Comparison of ENCODE assay signal across 7 mouse cellular contexts in genomic region chr3:130708967-130709924, GRCm38 (mm10). TPM values are rescaled to one million over a fixed set of nuclear protein-coding genes. Genes with fewer than 3 reads are reported as not detected.
DNase-seq lines count a peak whose midpoint lies in the region; ATAC-seq lines count a peak whose summit lies in the region.

TSS of gene Ostc (minus strand) at chr3:130709444.

- WGBS in embryonic facial prominence, embryonic 11.5 days = under 1% methylated on average over 45 of the region's 45 CpGs
- under 1% methylated on average over 45 of the region's 45 CpGs for WGBS in limb, embryonic 10.5 days
- under 1% methylated on average over 45 of the region's 45 CpGs for WGBS in midbrain, embryonic 13.5 days

- no peaks in the 10 kb centered on the region for H3K9me3 ChIP-seq in embryonic facial prominence, embryonic 11.5 days (replicated peaks; ENCODE audit: control insufficient read depth, low read length)
- H3K9me3 ChIP-seq in limb, embryonic 10.5 days (replicated peaks) = no peaks in the 10 kb centered on the region
- H3K9me3 ChIP-seq in midbrain, embryonic 13.5 days = no peaks in the 10 kb centered on the region

- H3K36me3 ChIP-seq in embryonic facial prominence, embryonic 11.5 days (replicated peaks; ENCODE audit: control insufficient read depth, insufficient read depth, low read depth, low read length) = no peaks in the 10 kb centered on the region
- peaks cover 19% of the 10 kb centered on the region for H3K36me3 ChIP-seq in limb, embryonic 10.5 days
- no peaks in the 10 kb centered on the region for H3K36me3 ChIP-seq in midbrain, embryonic 13.5 days

- H3K27me3 ChIP-seq in embryonic facial prominence, embryonic 11.5 days (ENCODE audit: control insufficient read depth, insufficient read depth, low read length) = no peaks in the 10 kb centered on the region
- no peaks in the 10 kb centered on the region for H3K27me3 ChIP-seq in limb, embryonic 10.5 days (ENCODE audit: low read depth, poor library complexity, severe bottlenecking)
- no peaks in the 10 kb centered on the region for H3K27me3 ChIP-seq in midbrain, embryonic 13.5 days

- peak within 1 kb of the TSS; percentile 74 for H3K9ac ChIP-seq in embryonic facial prominence, embryonic 11.5 days (replicated peaks; ENCODE audit: low read length)
- peak within 1 kb of the TSS; percentile 84 for H3K9ac ChIP-seq in midbrain, embryonic 13.5 days (replicated peaks)

- DNase-seq in adrenal gland, postnatal 14 days = peak; percentile 97
- peak; percentile 99 for DNase-seq in embryonic facial prominence, embryonic 11.5 days (ENCODE audit: low spot score)
- peak; percentile 97 for DNase-seq in kidney, adult 11 months
- DNase-seq in limb, embryonic 10.5 days (ENCODE audit: low spot score) = peak; percentile 94
- peak; percentile 91 for DNase-seq in spleen, adult 12 weeks (ENCODE audit: low spot score)

- peak within 1 kb of the TSS; percentile 76 for H3K4me3 ChIP-seq in embryonic facial prominence, embryonic 11.5 days (ENCODE audit: low read depth, low read length)
- H3K4me3 ChIP-seq in limb, embryonic 10.5 days = peak within 1 kb of the TSS; percentile 92
- H3K4me3 ChIP-seq in midbrain, embryonic 13.5 days (replicated peaks) = peak within 1 kb of the TSS; percentile 72

- H3K4me1 ChIP-seq in embryonic facial prominence, embryonic 11.5 days (ENCODE audit: control insufficient read depth, insufficient read depth, low read length) = no peaks in the 10 kb centered on the region
- peaks cover 15% of the 10 kb centered on the region for H3K4me1 ChIP-seq in limb, embryonic 10.5 days
- H3K4me1 ChIP-seq in midbrain, embryonic 13.5 days (replicated peaks) = peaks cover 24% of the 10 kb centered on the region

- peak within 1 kb of the TSS; percentile 57 for H3K27ac ChIP-seq in embryonic facial prominence, embryonic 11.5 days (replicated peaks; ENCODE audit: low read depth, low read length)
- peak within 1 kb of the TSS; percentile 96 for H3K27ac ChIP-seq in limb, embryonic 10.5 days
- peak within 1 kb of the TSS; percentile 85 for H3K27ac ChIP-seq in midbrain, embryonic 13.5 days

- H3K4me2 ChIP-seq in embryonic facial prominence, embryonic 11.5 days (ENCODE audit: low read depth, low read length) = peak within 1 kb of the TSS; percentile 70
- H3K4me2 ChIP-seq in midbrain, embryonic 13.5 days (replicated peaks) = peak within 1 kb of the TSS; percentile 77

- peak; percentile 98 for ATAC-seq in embryonic facial prominence, embryonic 11.5 days (replicated peaks; ENCODE audit: insufficient number of reproducible peaks, low FRiP score, low TSS enrichment, low read depth)
- peak; percentile 92 for ATAC-seq in granulocyte monocyte progenitor cell, adult 5-6 weeks (replicated peaks; ENCODE audit: poor library complexity, severe bottlenecking)
- peak; percentile 97 for ATAC-seq in midbrain, embryonic 13.5 days

RNA-seq across cellular contexts. Expression of gene Ostc, which starts in this region (rescaled TPM):
- 94.0 and 97.0 TPM in 2 replicates for total RNA-seq in adrenal gland, postnatal 14 days (2021)
- polyA plus RNA-seq in embryonic facial prominence, embryonic 11.5 days (2014; fragmentation: Nextera tagmentation; extraction: Ambion mirVana) = 385 and 403 TPM in 2 replicates
- total RNA-seq in granulocyte monocyte progenitor cell, adult 5-6 weeks (2014; fragmentation: Nextera tagmentation) = 261 and 276 TPM in 2 replicates
- 302 and 356 TPM in 2 replicates for total RNA-seq in granulocyte monocyte progenitor cell, adult 5-6 weeks (2017)
- 358 and 371 TPM in 2 replicates for polyA plus RNA-seq in limb, embryonic 10.5 days (2016; fragmentation: Nextera tagmentation; extraction: Ambion mirVana)
- polyA plus RNA-seq in midbrain, embryonic 13.5 days (2015; fragmentation: Nextera tagmentation; extraction: Ambion mirVana) = 242 and 243 TPM in 2 replicates

Comparison
In these comparisons a context has a peak if more than half of its experiments do, and no peak if none do; other contexts are left out.
1. Peak in every context shown above with its lines: DNase-seq, ATAC-seq, H3K4me3 ChIP-seq and H3K27ac ChIP-seq.